Mouse (Mus musculus): ENCODE measurements at regions not wholly inside any gene's neighbourhood (a gene's known extent, or its start where the extent isn't known, plus 50 kb on each side); places are given as distances from the start of the nearest gene placed in this dataset.

DNA sequence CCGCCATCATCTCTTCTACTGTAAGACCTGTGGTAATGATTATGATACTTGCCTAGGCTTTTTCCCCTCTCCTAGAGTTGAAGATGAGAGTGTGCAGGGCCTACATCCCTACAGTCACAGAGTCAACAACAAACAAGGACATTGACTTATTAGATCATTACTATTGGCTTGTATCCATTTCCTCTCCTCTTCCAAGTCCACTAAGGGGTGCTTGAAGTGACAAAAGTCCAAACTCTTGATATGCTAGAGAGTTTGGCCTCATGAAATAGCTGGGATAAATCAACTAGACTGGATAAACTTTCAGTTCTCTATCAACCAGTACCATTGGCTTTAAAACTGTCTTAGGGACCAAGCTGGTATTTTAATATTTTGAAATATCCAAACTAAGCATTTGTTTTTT lies 165.7 kb upstream of the Ap5m1 start:
- Histone ChIP-seq H3K9me3 (replicated peaks; ENCODE audit: control insufficient read depth, low read length) (peaks cover 4% of the 10 kb centered on the region; the same call in 1 of the 2 replicates), H3K36me3 (ENCODE audit: control insufficient read depth, insufficient read depth) (no peaks in the 10 kb centered on the region), H3K4me2 (ENCODE audit: low read depth, low read length) (no peak overlapping the region), H3K27me3 (ENCODE audit: control insufficient read depth, insufficient read depth, low read length) (no peaks in the 10 kb centered on the region), H3K9ac (ENCODE audit: low read length) (no peak overlapping the region), H3K4me1 (ENCODE audit: control insufficient read depth, insufficient read depth, low read length) (no peaks in the 10 kb centered on the region), H3K27ac (ENCODE audit: low read length) (no peak overlapping the region), H3K4me3 (ENCODE audit: low read length) (no peak overlapping the region)
- no peak for ATAC-seq (replicated peaks; ENCODE audit: extremely low read depth, insufficient read depth, low FRiP score)
- 88% methylated on average over 1 of the region's 1 CpGs for WGBS

GRCm38 (mm10) chr14:48897140-48897539 lies 168.8 kb upstream of the Ap5m1 start:
- Histone ChIP-seq H3K4me2 (ENCODE audit: low read depth, low read length) (no peak overlapping the region), H3K4me1 (ENCODE audit: control insufficient read depth, insufficient read depth, low read length) (no peaks in the 10 kb centered on the region), H3K27ac (ENCODE audit: low read length) (no peak overlapping the region), H3K27me3 (ENCODE audit: control insufficient read depth, insufficient read depth, low read length) (no peaks in the 10 kb centered on the region), H3K9me3 (replicated peaks; ENCODE audit: control insufficient read depth, low read length) (peaks cover 4% of the 10 kb centered on the region; the same call in 1 of the 2 replicates), H3K36me3 (ENCODE audit: control insufficient read depth, insufficient read depth) (no peaks in the 10 kb centered on the region), H3K9ac (ENCODE audit: low read length) (no peak overlapping the region), H3K4me3 (ENCODE audit: low read length) (no peak overlapping the region)
- 81% methylated on average over 5 of the region's 5 CpGs for WGBS
- ATAC-seq (replicated peaks; ENCODE audit: extremely low read depth, insufficient read depth, low FRiP score): no peak

GRCm38 (mm10) chr14:48896235-48896634 lies 169.7 kb upstream of the Ap5m1 start:
- H3K27me3 ChIP-seq (ENCODE audit: control insufficient read depth, insufficient read depth, low read length): no peaks in the 10 kb centered on the region
- H3K27ac ChIP-seq (ENCODE audit: low read length): no peak overlapping the region
- ATAC-seq (replicated peaks; ENCODE audit: extremely low read depth, insufficient read depth, low FRiP score): no peak
- WGBS: 81% methylated on average over 7 of the region's 7 CpGs
- no peak overlapping the region for H3K4me2 ChIP-seq (ENCODE audit: low read depth, low read length)
- H3K9ac ChIP-seq (ENCODE audit: low read length): no peak overlapping the region
- H3K9me3 ChIP-seq (replicated peaks; ENCODE audit: control insufficient read depth, low read length): peaks cover 4% of the 10 kb centered on the region; the same call in 1 of the 2 replicates
- H3K4me3 ChIP-seq (ENCODE audit: low read length): no peak overlapping the region
- no peaks in the 10 kb centered on the region for H3K4me1 ChIP-seq (ENCODE audit: control insufficient read depth, insufficient read depth, low read length)
- H3K36me3 ChIP-seq (ENCODE audit: control insufficient read depth, insufficient read depth): no peaks in the 10 kb centered on the region

GRCm38 (mm10) chr14:48891216-48891615 lies 174.7 kb upstream of the Ap5m1 start:
- ATAC-seq (replicated peaks; ENCODE audit: extremely low read depth, insufficient read depth, low FRiP score): no peak
- no peaks in the 10 kb centered on the region for H3K9me3 ChIP-seq (replicated peaks; ENCODE audit: control insufficient read depth, low read length)
- H3K4me1 ChIP-seq (ENCODE audit: control insufficient read depth, insufficient read depth, low read length): no peaks in the 10 kb centered on the region
- no peak overlapping the region for H3K4me2 ChIP-seq (ENCODE audit: low read depth, low read length)
- H3K27me3 ChIP-seq (ENCODE audit: control insufficient read depth, insufficient read depth, low read length): peaks cover 4% of the 10 kb centered on the region; the same call in 1 of the 2 replicates
- WGBS: 74% methylated on average over 9 of the region's 9 CpGs
- H3K27ac ChIP-seq (ENCODE audit: low read length): no peak overlapping the region
- H3K9ac ChIP-seq (ENCODE audit: low read length): no peak overlapping the region
- H3K4me3 ChIP-seq (ENCODE audit: low read length): no peak overlapping the region
- H3K36me3 ChIP-seq (ENCODE audit: control insufficient read depth, insufficient read depth): no peaks in the 10 kb centered on the region

DNA sequence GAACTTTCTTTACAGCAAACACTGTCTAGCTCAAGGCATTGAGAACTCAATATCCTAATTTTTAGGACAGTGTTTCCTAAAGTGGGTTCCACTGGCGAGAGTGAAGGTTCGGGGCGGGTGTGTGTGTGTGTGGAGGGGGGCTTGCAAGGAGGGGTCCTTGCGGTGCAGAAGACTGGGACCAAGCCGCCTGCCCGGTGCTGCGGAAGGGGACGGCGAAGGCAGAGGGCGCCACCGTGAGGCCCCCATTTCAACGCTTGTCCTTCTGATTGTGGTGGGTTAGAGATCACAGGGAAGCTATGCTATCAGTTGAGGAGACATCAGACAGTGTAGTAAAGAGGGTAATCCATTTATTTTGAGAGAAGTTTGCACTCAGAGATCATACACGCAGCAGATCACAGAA lies 176.9 kb upstream of the Ap5m1 start:
- Histone ChIP-seq H3K4me3 (ENCODE audit: low read length) (no peak overlapping the region), H3K36me3 (ENCODE audit: control insufficient read depth, insufficient read depth) (no peaks in the 10 kb centered on the region), H3K27me3 (ENCODE audit: control insufficient read depth, insufficient read depth, low read length) (peaks cover 4% of the 10 kb centered on the region; the same call in 1 of the 2 replicates), H3K4me1 (ENCODE audit: control insufficient read depth, insufficient read depth, low read length) (no peaks in the 10 kb centered on the region), H3K9me3 (replicated peaks; ENCODE audit: control insufficient read depth, low read length) (no peaks in the 10 kb centered on the region), H3K9ac (ENCODE audit: low read length) (no peak overlapping the region), H3K27ac (ENCODE audit: low read length) (no peak overlapping the region), H3K4me2 (ENCODE audit: low read depth, low read length) (peak overlapping the region; percentile 28; the same call in 1 of the 2 replicates)
- WGBS: 11% methylated on average over 13 of the region's 13 CpGs
- no peak for ATAC-seq (replicated peaks; ENCODE audit: extremely low read depth, insufficient read depth, low FRiP score)

GRCm38 (mm10) chr14:48880041-48880440 lies 185.9 kb upstream of the Ap5m1 start:
- Histone ChIP-seq H3K9ac (ENCODE audit: low read length) (no peak overlapping the region), H3K27me3 (ENCODE audit: control insufficient read depth, insufficient read depth, low read length) (no peaks in the 10 kb centered on the region), H3K36me3 (ENCODE audit: control insufficient read depth, insufficient read depth) (no peaks in the 10 kb centered on the region), H3K4me1 (ENCODE audit: control insufficient read depth, insufficient read depth, low read length) (no peaks in the 10 kb centered on the region), H3K4me3 (ENCODE audit: low read length) (no peak overlapping the region), H3K9me3 (replicated peaks; ENCODE audit: control insufficient read depth, low read length) (no peaks in the 10 kb centered on the region), H3K27ac (ENCODE audit: low read length) (no peak overlapping the region), H3K4me2 (ENCODE audit: low read depth, low read length) (no peak overlapping the region)
- 63% methylated on average over 6 of the region's 6 CpGs for WGBS
- no peak for ATAC-seq (replicated peaks; ENCODE audit: extremely low read depth, insufficient read depth, low FRiP score)

DNA sequence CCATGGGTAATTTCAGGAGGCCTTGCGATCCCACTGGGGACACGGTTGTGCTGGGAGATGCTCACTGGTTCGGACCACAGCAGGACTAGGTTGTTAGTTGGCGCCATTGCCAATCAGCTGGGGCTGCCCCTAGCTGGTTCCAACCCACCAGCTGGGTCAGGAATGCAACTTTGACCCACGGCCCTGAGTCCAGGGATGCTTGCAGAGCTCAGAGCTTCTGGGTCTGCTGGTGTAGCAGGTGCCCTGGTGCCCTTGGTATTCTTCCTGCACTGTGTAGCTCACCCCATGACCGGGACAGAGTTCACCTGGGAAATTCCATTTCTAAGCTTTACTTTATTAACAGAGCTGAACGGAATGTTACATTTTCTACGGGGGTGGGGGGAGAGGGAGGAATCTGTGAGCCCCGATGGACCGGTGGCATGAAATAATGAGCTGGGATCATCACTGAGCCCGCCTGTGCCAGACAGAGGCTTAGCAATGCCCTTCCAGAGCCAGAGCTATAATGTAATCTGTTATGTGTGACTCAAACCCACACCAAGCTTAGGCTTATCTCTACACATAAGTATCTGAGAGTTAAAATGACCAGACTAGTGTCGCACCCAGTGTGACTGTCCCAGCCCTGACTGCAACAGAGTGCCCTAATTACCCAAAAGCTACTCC lies 187.8 kb upstream of the Ap5m1 start:
- no peaks in the 10 kb centered on the region for H3K27me3 ChIP-seq (ENCODE audit: control insufficient read depth, insufficient read depth, low read length)
- no peak overlapping the region for H3K9ac ChIP-seq (ENCODE audit: low read length)
- H3K9me3 ChIP-seq (replicated peaks; ENCODE audit: control insufficient read depth, low read length): no peaks in the 10 kb centered on the region
- WGBS: 58% methylated on average over 12 of the region's 12 CpGs
- no peak overlapping the region for H3K4me2 ChIP-seq (ENCODE audit: low read depth, low read length)
- no peak overlapping the region for H3K4me3 ChIP-seq (ENCODE audit: low read length)
- H3K4me1 ChIP-seq (ENCODE audit: control insufficient read depth, insufficient read depth, low read length): no peaks in the 10 kb centered on the region
- no peak overlapping the region for H3K27ac ChIP-seq (ENCODE audit: low read length)
- ATAC-seq (replicated peaks; ENCODE audit: extremely low read depth, insufficient read depth, low FRiP score): no peak
- H3K36me3 ChIP-seq (ENCODE audit: control insufficient read depth, insufficient read depth): no peaks in the 10 kb centered on the region

- Histone ChIP-seq H3K4me1 (ENCODE audit: control insufficient read depth, insufficient read depth, low read length) (no peaks in the 10 kb centered on the region), H3K27ac (ENCODE audit: low read length) (no peak overlapping the region), H3K9me3 (replicated peaks; ENCODE audit: control insufficient read depth, low read length) (no peaks in the 10 kb centered on the region), H3K27me3 (ENCODE audit: control insufficient read depth, insufficient read depth, low read length) (no peaks in the 10 kb centered on the region), H3K4me2 (ENCODE audit: low read depth, low read length) (no peak overlapping the region), H3K36me3 (ENCODE audit: control insufficient read depth, insufficient read depth) (no peaks in the 10 kb centered on the region), H3K9ac (ENCODE audit: low read length) (no peak overlapping the region), H3K4me3 (ENCODE audit: low read length) (no peak overlapping the region)
- ATAC-seq (replicated peaks; ENCODE audit: extremely low read depth, insufficient read depth, low FRiP score): no peak
- 61% methylated on average over 3 of the region's 3 CpGs for WGBS
Observed at GRCm38 (mm10) chr14:48871313-48871712, 194.6 kb upstream of the Ap5m1 start.

GRCm38 (mm10) chr14:48869956-48870355 lies 195.9 kb upstream of the Ap5m1 start:
- no peaks in the 10 kb centered on the region for H3K9me3 ChIP-seq (replicated peaks; ENCODE audit: control insufficient read depth, low read length)
- H3K27me3 ChIP-seq (ENCODE audit: control insufficient read depth, insufficient read depth, low read length): no peaks in the 10 kb centered on the region
- no peak overlapping the region for H3K27ac ChIP-seq (ENCODE audit: low read length)
- ATAC-seq (replicated peaks; ENCODE audit: extremely low read depth, insufficient read depth, low FRiP score): no peak
- no peak overlapping the region for H3K9ac ChIP-seq (ENCODE audit: low read length)
- no peaks in the 10 kb centered on the region for H3K36me3 ChIP-seq (ENCODE audit: control insufficient read depth, insufficient read depth)
- no peak overlapping the region for H3K4me3 ChIP-seq (ENCODE audit: low read length)
- H3K4me1 ChIP-seq (ENCODE audit: control insufficient read depth, insufficient read depth, low read length): no peaks in the 10 kb centered on the region
- 46% methylated on average over 10 of the region's 10 CpGs for WGBS
- no peak overlapping the region for H3K4me2 ChIP-seq (ENCODE audit: low read depth, low read length)

Measured in heart, embryonic 16.5 days (tissue).